Mouse (Mus musculus): ENCODE results near the gene Serpina9. TPM values are rescaled to one million over a fixed set of nuclear protein-coding genes. Genes with fewer than 3 reads are reported as not detected.

Gene Serpina9
- 2.3 TPM for polyA plus RNA-seq (2017; shearing (Covaris generic))

DNA sequence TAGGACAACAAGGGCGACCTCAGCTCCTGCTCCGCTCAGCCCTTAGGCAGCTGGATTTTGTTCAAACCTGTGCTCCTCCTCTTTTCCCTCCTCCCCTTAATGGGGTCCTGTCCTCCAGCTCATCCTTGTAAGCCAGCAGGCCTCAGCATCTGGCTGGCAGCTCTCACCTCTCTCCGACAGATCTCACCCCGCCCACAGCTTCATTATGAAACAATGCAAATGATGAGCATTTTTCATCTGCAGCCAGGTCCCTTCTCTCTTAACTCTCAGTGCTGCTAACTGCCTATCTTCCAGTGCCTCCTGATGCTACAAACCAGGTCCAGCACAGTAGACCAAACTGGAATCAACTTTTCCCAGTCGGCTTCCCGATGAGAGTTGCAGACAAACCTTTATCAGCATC, at the start of gene Serpina9:
Gene Serpina9, minus strand, starts transcription at position 136 of the 400 bp plus-strand sequence.

GRCm38 (mm10) chr12:104044343-104044742, 30.8 kb upstream of the Serpina9 start, which contains the start of gene Serpina12:
TSS of gene Serpina12 (minus strand) at chr12:104044443.

GRCm38 (mm10) chr12:103989857-103990256, 23.7 kb downstream of the Serpina9 start, which contains the start of gene Serpina11:
TSS of gene Serpina11 (minus strand) at chr12:103989957.

DNA sequence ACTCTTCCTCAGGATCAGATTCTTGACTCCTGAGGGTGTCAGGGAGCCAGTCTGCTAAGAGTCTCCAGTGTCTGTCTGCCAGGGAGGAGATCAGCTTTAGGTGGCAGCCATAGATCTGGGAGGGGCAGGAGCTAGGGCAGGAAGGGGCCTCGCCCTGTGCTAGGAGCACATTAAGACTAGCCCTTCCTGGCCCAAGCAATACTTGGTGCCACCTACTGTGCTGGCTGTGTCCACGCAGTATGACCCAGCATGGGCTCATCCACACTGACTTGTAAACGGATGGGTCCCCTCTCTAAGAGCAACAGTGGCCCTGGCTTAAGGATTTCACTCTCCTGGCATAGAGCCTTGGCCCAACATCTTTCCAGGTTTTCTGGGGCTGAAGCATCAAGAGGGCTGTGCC, 54.8 kb downstream of the Serpina9 start, which contains the start of gene Serpina1e:
Gene Serpina1e, minus strand, starts transcription at position 178 of the 400 bp plus-strand sequence.

Other genes starting within 250 kb of the Serpina9 start
- not detected for gene Serpina1d, start 240.2 kb downstream of the Serpina9 start, polyA plus RNA-seq (2017; shearing (Covaris generic))
- gene Serpina1b, start 183.4 kb downstream of the Serpina9 start, polyA plus RNA-seq (2017; shearing (Covaris generic)) = not detected
- gene Serpina1a, start 150.2 kb downstream of the Serpina9 start, polyA plus RNA-seq (2017; shearing (Covaris generic)) = not detected
- gene Serpina1c, start 108.9 kb downstream of the Serpina9 start, polyA plus RNA-seq (2017; shearing (Covaris generic)) = not detected
- gene Serpina1e, start 54.8 kb downstream of the Serpina9 start, polyA plus RNA-seq (2017; shearing (Covaris generic)) = not detected
- gene Serpina11, start 23.8 kb downstream of the Serpina9 start, polyA plus RNA-seq (2017; shearing (Covaris generic)) = not detected
- not detected for gene Serpina12, start 30.7 kb upstream of the Serpina9 start, polyA plus RNA-seq (2017; shearing (Covaris generic))
- not detected for gene Serpina5, start 87.4 kb upstream of the Serpina9 start, polyA plus RNA-seq (2017; shearing (Covaris generic))
- not detected for gene Serpina3a, start 99.0 kb upstream of the Serpina9 start, polyA plus RNA-seq (2017; shearing (Covaris generic))
- gene Serpina3b, start 114.2 kb upstream of the Serpina9 start, polyA plus RNA-seq (2017; shearing (Covaris generic)) = not detected
- gene Serpina3c, start 140.1 kb upstream of the Serpina9 start, polyA plus RNA-seq (2017; shearing (Covaris generic)) = not detected
- gene Serpina3f, start 200.8 kb upstream of the Serpina9 start, polyA plus RNA-seq (2017; shearing (Covaris generic)) = 12.5 TPM
- gene Serpina3g, start 222.5 kb upstream of the Serpina9 start, polyA plus RNA-seq (2017; shearing (Covaris generic)) = 312 TPM
- not detected for gene Serpina3i, start 249.4 kb upstream of the Serpina9 start, polyA plus RNA-seq (2017; shearing (Covaris generic))